Mouse (Mus musculus) E14TG2a.4 (cell line): ENCODE measurements at regions not wholly inside any gene's neighbourhood (a gene's known extent, or its start where the extent isn't known, plus 50 kb on each side); places are given as distances from the start of the nearest gene placed in this dataset.

ENCODE experiments used
- CTCF ChIP-seq: conservative IDR thresholded peaks from 2 replicates; pipeline ENCODE4 v1.5.1; 2014; ENCODE audit warnings: low read length
- NANOG ChIP-seq: IDR thresholded peaks from 2 replicates; pipeline ENCODE4 v1.6.1; 2014; ENCODE audit warnings: borderline replicate concordance, low read length, mixed read lengths
- POU5F1 ChIP-seq: IDR thresholded peaks from 2 replicates; pipeline ENCODE4 v1.6.1; 2014; ENCODE audit warnings: low read length, borderline replicate concordance

GRCm38 (mm10) chr11:71962306-71962705 is 75.0 kb downstream of the Aipl1 start:
- TF ChIP-seq CTCF (no peak), POU5F1 (no peak), NANOG (no peak)
